20 mouse cellular contexts compared by ENCODE assay signal in genomic region chrX:156539782-156540181, GRCm38 (mm10).
"Had no signal": no experiment of that assay in that cellular context is flagged by ENCODE, and none has a peak within 500 bp of the region (broad histone marks: within the 10 kb centered on the region; RNA-seq: fewer than 3 reads in every experiment).

No protein-coding gene starts in this region.

- DNase-seq: kidney, adult 18-20 months; kidney, adult 9 months; kidney, postnatal 14 days; liver, postnatal 0 days; lung, postnatal 14 days; right cerebral cortex, adult 18-20 months; right cerebral cortex, postnatal 14 days; right cerebral cortex, postnatal 4 days; thymus, adult 18-20 months; thymus, postnatal 36 days had no signal

- H3K4me1 ChIP-seq: limb, embryonic 12.5 days; limb, embryonic 15.5 days; midbrain, embryonic 12.5 days; midbrain, embryonic 15.5 days; neural tube, embryonic 12.5 days; neural tube, embryonic 15.5 days had no signal

- H3K4me2 ChIP-seq: limb, embryonic 12.5 days; limb, embryonic 15.5 days; liver, embryonic 11.5 days; midbrain, embryonic 12.5 days; midbrain, embryonic 15.5 days; neural tube, embryonic 12.5 days; neural tube, embryonic 15.5 days had no signal

- H3K9ac ChIP-seq: limb, embryonic 12.5 days; limb, embryonic 15.5 days; liver, embryonic 14.5 days; liver, postnatal 0 days; midbrain, embryonic 12.5 days; midbrain, embryonic 15.5 days; neural tube, embryonic 12.5 days; neural tube, embryonic 15.5 days had no signal

- H3K27ac ChIP-seq: limb, embryonic 12.5 days; limb, embryonic 15.5 days; liver, embryonic 14.5 days; macrophage; midbrain, embryonic 12.5 days; midbrain, embryonic 15.5 days; neural tube, embryonic 12.5 days; neural tube, embryonic 15.5 days; stomach, postnatal 0 days had no signal

- H3K9me3 ChIP-seq: limb, embryonic 12.5 days; limb, embryonic 15.5 days; midbrain, embryonic 12.5 days; midbrain, embryonic 15.5 days; neural tube, embryonic 12.5 days; neural tube, embryonic 15.5 days had no signal

- H3K36me3 ChIP-seq: limb, embryonic 12.5 days; limb, embryonic 15.5 days; midbrain, embryonic 12.5 days; midbrain, embryonic 15.5 days; neural tube, embryonic 12.5 days; neural tube, embryonic 15.5 days had no signal

- H3K27me3 ChIP-seq: limb, embryonic 12.5 days; limb, embryonic 15.5 days; midbrain, embryonic 12.5 days; midbrain, embryonic 15.5 days; neural tube, embryonic 12.5 days; neural tube, embryonic 15.5 days had no signal

- H3K4me3 ChIP-seq: limb, embryonic 12.5 days; limb, embryonic 15.5 days; midbrain, embryonic 12.5 days; midbrain, embryonic 15.5 days; neural tube, embryonic 12.5 days; neural tube, embryonic 15.5 days had no signal

- ATAC-seq: liver, postnatal 0 days; midbrain, embryonic 15.5 days had no signal
